Mouse (Mus musculus) erythroblast, embryonic 14.5 days (primary cell): ENCODE results near the gene Kcne2.

Experiments
- GATA1 ChIP-seq: IDR thresholded peaks from 2 replicates; pipeline ENCODE4 v1.6.1; 2012; ENCODE audit warnings: low read length, inconsistent platforms, mixed read lengths
- TAL1 ChIP-seq: IDR thresholded peaks from 3 replicates; pipeline ENCODE4 v1.6.1; 2012; ENCODE audit warnings: low read length, inconsistent platforms, mixed read lengths

DNA sequence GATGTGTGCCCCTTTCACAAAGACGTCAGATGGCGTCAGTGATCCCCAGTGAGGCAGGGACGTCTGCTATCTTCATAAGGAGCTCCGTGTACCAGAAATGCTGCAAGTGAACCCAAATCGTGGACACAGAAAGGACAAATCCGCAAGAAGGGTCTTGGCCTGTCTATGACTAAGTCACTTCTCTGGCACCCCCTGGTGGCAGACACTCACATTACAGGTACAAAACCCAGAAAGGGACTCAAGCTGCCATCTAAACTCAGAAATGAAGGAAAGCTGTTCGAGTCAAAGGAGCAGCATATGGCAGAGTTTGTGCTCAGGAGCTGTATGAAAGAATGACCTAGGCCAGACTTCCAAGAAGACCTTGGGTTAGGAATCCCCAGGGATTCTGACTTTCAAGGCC lies 5.6 kb upstream of the Kcne2 start:
- TF ChIP-seq TAL1 (no peak), GATA1 (no peak)
